Mouse (Mus musculus) thymus, adult 2 months (tissue): ENCODE measurements around the gene Stx12.

ENCODE experiments used
- CTCF ChIP-seq: fragments of 200-500 bp; IDR thresholded peaks from 2 replicates; pipeline ENCODE4 v1.5.1; 2012; ENCODE audit warnings: mild to moderate bottlenecking, control low read depth, low read length, moderate library complexity, borderline replicate concordance; ENCODE audit not compliant: control insufficient read depth, poor library complexity, insufficient read depth; ENCODE audit errors: extremely low read depth
- POLR2A ChIP-seq: fragments of 200-500 bp; IDR thresholded peaks from 2 replicates; pipeline ENCODE4 v1.6.1; 2012; ENCODE audit warnings: mild to moderate bottlenecking, low read length, control low read depth, moderate library complexity; ENCODE audit not compliant: control insufficient read depth, poor library complexity, insufficient read depth; ENCODE audit errors: extremely low read depth

DNA sequence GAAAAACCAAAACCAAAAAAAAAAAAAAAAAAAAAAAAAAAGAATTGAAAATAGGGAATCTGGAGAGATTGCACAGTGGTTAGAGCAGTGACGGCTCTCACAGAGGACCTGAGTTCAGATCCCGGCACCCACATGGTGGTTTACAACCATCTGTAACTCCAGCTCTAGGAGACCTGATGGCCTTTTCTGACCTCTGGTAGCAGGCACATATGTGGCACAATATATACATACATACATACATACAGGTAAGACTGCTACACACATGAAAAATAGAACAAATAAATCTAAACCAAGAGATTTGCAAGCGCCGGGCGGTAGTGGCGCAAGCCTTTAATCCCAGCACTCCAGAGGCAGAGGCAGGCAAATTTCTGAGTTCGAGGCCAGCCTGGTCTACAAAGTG lies 80.4 kb downstream of the Stx12 start:
- no peak for TF ChIP-seq CTCF
- no peak for TF ChIP-seq POLR2A
